Mouse (Mus musculus): ENCODE results near the gene Mmp23. TPM values are rescaled to one million over a fixed set of nuclear protein-coding genes. Genes with fewer than 3 reads are reported as not detected.
A peak's percentile ranks its signal among the peaks of the same experiment; 100 is the strongest.
"Not testable (repeated sequence)": the region's sequence is repeated elsewhere in the genome, so short reads cannot be mapped to it uniquely, and the experiment has no call there.

The Mmp23 gene
- total RNA-seq, 2 experiments from 2014 or later: 1.2 to 2.4 TPM

GRCm38 (mm10) chr4:155660641-155661040 lies 7.5 kb upstream of the Mmp23 start:
- intact Hi-C loops (cut with DNase I): no loop called here
- DNase-seq (ENCODE audit: low spot score in 2 of 2): no peak

GRCm38 (mm10) chr4:155658961-155659360 lies 5.8 kb upstream of the Mmp23 start:
- intact Hi-C loops (cut with DNase I): no loop called here
- no peak for DNase-seq (ENCODE audit: low spot score in 2 of 2)

- intact Hi-C loops (cut with DNase I): no loop called here
- no peak for DNase-seq (ENCODE audit: low spot score in 2 of 2)
Observed at GRCm38 (mm10) chr4:155656214-155656751, 3.1 kb upstream of the Mmp23 start.

- no peak for DNase-seq (ENCODE audit: low spot score in 2 of 2)
- intact Hi-C loops (cut with DNase I): no loop called here
Observed at GRCm38 (mm10) chr4:155654456-155655298, 1.5 kb upstream of the Mmp23 start.

GRCm38 (mm10) chr4:155654183-155654455 lies 935 bp upstream of the Mmp23 start:
- no peak for DNase-seq (ENCODE audit: low spot score in 2 of 2)
- intact Hi-C loops (cut with DNase I): no loop called here

- no peak for DNase-seq (ENCODE audit: low spot score in 2 of 2)
- intact Hi-C loops (cut with DNase I): no loop called here
Observed at GRCm38 (mm10) chr4:155653451-155654182, 433 bp upstream of the Mmp23 start.

GRCm38 (mm10) chr4:155652283-155653085 lies 700 bp downstream of the Mmp23 start:
- intact Hi-C loops (cut with DNase I): no loop called here
- no peak for DNase-seq (ENCODE audit: low spot score in 2 of 2)

GRCm38 (mm10) chr4:155651553-155652269 lies 1.5 kb downstream of the Mmp23 start:
- intact Hi-C loops (cut with DNase I): no loop called here
- DNase-seq (ENCODE audit: low spot score in 2 of 2): no peak

GRCm38 (mm10) chr4:155649355-155649754 lies 3.8 kb downstream of the Mmp23 start:
- intact Hi-C loops (cut with DNase I): no loop called here
- no peak for DNase-seq (ENCODE audit: low spot score in 2 of 2)

GRCm38 (mm10) chr4:155645721-155646120 lies 7.5 kb downstream of the Mmp23 start:
- DNase-seq (ENCODE audit: low spot score in 2 of 2): no peak
- intact Hi-C loops (cut with DNase I): no loop called here

- intact Hi-C loops (cut with DNase I); DNase-seq (ENCODE audit: low spot score in 2 of 2): not testable (repeated sequence)
Observed at GRCm38 (mm10) chr4:155645308-155645707, 7.9 kb downstream of the Mmp23 start, which contains the start of gene Gm10563. Gene Gm10563 (minus strand): TSS chr4:155645408.

- no peak for DNase-seq (ENCODE audit: low spot score in 2 of 2)
- intact Hi-C loops (cut with DNase I): no loop called here
Observed at GRCm38 (mm10) chr4:155643531-155643930, 9.7 kb downstream of the Mmp23 start.

- DNase-seq (ENCODE audit: low spot score in 2 of 2): no peak
- intact Hi-C loops (cut with DNase I): no loop called here
Observed at GRCm38 (mm10) chr4:155635766-155636499, 17.3 kb downstream of the Mmp23 start.

GRCm38 (mm10) chr4:155630267-155630666 lies 22.9 kb downstream of the Mmp23 start:
- DNase-seq (ENCODE audit: low spot score in 2 of 2): no peak
- intact Hi-C loops (cut with DNase I): no loop called here

- DNase-seq (ENCODE audit: low spot score in 2 of 2): peak; percentile 98
- intact Hi-C loops (cut with DNase I): loop anchor here (5.0 kb wide), 2 partner anchors 43 to 78 kb away; partner anchors contain the start of genes Mib2 and Ssu72
Observed at GRCm38 (mm10) chr4:155624338-155625291, 28.6 kb downstream of the Mmp23 start, which contains the start of gene Cdk11b. Gene Cdk11b (plus strand): TSS chr4:155624854.

GRCm38 (mm10) chr4:155618321-155618720 lies 34.9 kb downstream of the Mmp23 start:
- intact Hi-C loops (cut with DNase I): no loop called here
- DNase-seq (ENCODE audit: low spot score in 2 of 2): no peak

GRCm38 (mm10) chr4:155613264-155613663 lies 39.9 kb downstream of the Mmp23 start:
- no peak for DNase-seq (ENCODE audit: low spot score in 2 of 2)
- intact Hi-C loops (cut with DNase I): no loop called here
